Mouse (Mus musculus) forebrain, embryonic 12.5 days (tissue): Measurements from ENCODE around the gene Nfkbiz. TPM values are rescaled to one million over a fixed set of nuclear protein-coding genes. Genes with fewer than 3 reads are reported as not detected.

Source experiments
- ATAC-seq: fragments of 200-750 bp; cut with Nextera tagmentation; 2 replicates; pipeline ENCODE4 v1.8.0; 2017; ENCODE audit warnings: moderate TSS enrichment; ENCODE audit not compliant: low FRiP score
- H3K27ac ChIP-seq: fragments of 300-500 bp; sonication (generic); 2 replicates; pipeline ENCODE4 v1.5.1; 2016; ENCODE audit warnings: mild to moderate bottlenecking
- H3K27me3 ChIP-seq: fragments of 300-500 bp; sonication (generic); 2 replicates; pipeline ENCODE4 v1.6.1; 2016; ENCODE audit warnings: mild to moderate bottlenecking
- H3K36me3 ChIP-seq: fragments of 300-500 bp; sonication (generic); replicated peaks from 2 replicates; pipeline ENCODE4 v1.6.1; 2016; ENCODE audit warnings: mild to moderate bottlenecking
- H3K4me1 ChIP-seq: fragments of 300-500 bp; sonication (generic); 2 replicates; pipeline ENCODE4 v1.6.1; 2016
- H3K4me2 ChIP-seq: fragments of 300-500 bp; sonication (generic); 2 replicates; pipeline ENCODE4 v1.6.1; 2016; ENCODE audit warnings: mild to moderate bottlenecking, moderate library complexity
- H3K4me3 ChIP-seq: fragments of 300-500 bp; sonication (generic); replicated peaks from 2 replicates; pipeline ENCODE4 v1.5.1; 2016; ENCODE audit warnings: mild to moderate bottlenecking
- H3K9ac ChIP-seq: fragments of 300-500 bp; sonication (generic); 2 replicates; pipeline ENCODE4 v1.6.1; 2016; ENCODE audit warnings: mild to moderate bottlenecking
- H3K9me3 ChIP-seq: fragments of 300-500 bp; sonication (generic); 2 replicates; pipeline ENCODE4 v1.6.1; 2016
- WGBS: fragments of 180-500 bp; shearing (Covaris S2); methylation state at CpG from one replicate; pipeline ENCODE4 v1.1.7; 2016; 5-methylcytosine and 5-hydroxymethylcytosine counted together
- polyA plus RNA-seq: library from polyadenylated mRNA; unstranded; fragments of >200 nt; fragmentation: Nextera tagmentation; extraction: Ambion mirVana; gene quantifications from 2 replicates; pipeline ENCODE4 v1.2.1, GENCODE M21; 2016

The Nfkbiz gene
- polyA plus RNA-seq, 1 experiment from 2014 or later: 1.8 TPM

DNA sequence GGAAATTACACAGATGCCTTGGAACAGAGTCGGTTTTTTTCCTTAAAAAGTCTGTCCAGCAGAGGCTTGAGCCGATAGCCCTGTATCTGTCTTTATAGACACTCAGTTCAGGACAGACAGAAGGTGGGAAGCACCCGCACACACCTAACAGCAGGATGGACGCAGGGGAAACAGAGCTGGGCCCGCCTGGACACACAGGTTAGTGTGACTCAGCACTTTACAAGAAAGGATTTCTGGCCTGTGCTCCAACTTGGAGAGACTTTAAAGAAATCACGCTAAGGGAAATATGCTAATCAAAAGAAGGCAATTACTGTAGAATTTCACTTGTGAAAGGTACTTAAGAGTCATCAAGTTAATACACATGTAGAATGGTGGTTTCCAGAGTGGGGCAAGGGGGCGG lies 54.3 kb downstream of the Nfkbiz start:
- Histone ChIP-seq H3K4me3 (no peak overlapping the region), H3K9ac (no peak overlapping the region), H3K4me2 (no peak overlapping the region), H3K9me3 (no peaks in the 10 kb centered on the region), H3K4me1 (no peaks in the 10 kb centered on the region), H3K27me3 (no peaks in the 10 kb centered on the region), H3K27ac (no peak overlapping the region), H3K36me3 (no peaks in the 10 kb centered on the region)
- ATAC-seq: no peak
- WGBS: 79% methylated on average over 7 of the region's 7 CpGs

DNA sequence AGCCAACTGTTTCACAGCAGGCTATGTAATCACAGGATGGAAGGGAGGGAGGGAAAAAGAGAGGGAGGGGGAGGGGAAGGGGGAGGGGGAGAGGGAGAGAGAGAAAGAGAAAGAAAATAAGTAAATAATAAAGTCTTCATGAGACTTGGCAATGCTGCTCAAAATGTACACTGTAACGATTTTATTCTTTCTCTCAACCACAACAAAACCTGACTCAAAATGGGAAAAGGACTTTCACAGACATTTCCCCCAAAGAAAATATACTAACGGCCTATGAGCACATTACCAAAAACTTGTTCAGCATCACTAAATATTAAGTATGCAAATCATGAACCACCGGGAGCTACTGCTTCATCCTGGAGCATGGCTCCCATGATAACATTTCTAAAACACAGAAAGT lies 54.8 kb downstream of the Nfkbiz start:
- Histone ChIP-seq H3K4me1 (no peaks in the 10 kb centered on the region), H3K27me3 (no peaks in the 10 kb centered on the region), H3K27ac (no peak overlapping the region), H3K4me3 (no peak overlapping the region), H3K9me3 (no peaks in the 10 kb centered on the region), H3K36me3 (no peaks in the 10 kb centered on the region), H3K9ac (no peak overlapping the region), H3K4me2 (no peak overlapping the region)
- no peak for ATAC-seq
- WGBS: 88% methylated on average over 3 of the region's 3 CpGs

DNA sequence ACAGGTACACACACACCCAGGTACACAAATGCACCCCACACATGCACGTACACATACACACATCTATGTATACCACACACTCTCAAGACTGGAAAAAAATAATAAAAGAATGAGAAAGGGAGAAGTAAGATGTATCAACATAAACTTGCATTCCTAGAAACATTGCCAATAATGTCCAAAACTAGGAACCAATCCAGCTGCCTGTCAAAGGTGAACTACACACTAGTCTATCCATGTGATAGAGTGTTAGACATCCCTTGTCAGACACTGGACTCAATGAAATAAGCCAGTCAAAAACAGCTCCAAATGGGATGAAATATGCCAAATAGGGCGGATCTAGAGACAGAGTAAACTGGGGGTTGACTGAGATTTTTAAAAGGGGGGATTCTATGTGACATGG lies 55.8 kb downstream of the Nfkbiz start:
- Histone ChIP-seq H3K9me3 (no peaks in the 10 kb centered on the region), H3K9ac (no peak overlapping the region), H3K4me1 (no peaks in the 10 kb centered on the region), H3K4me2 (no peak overlapping the region), H3K27ac (no peak overlapping the region), H3K36me3 (no peaks in the 10 kb centered on the region), H3K27me3 (no peaks in the 10 kb centered on the region), H3K4me3 (no peak overlapping the region)
- ATAC-seq: no peak
- WGBS: 95% methylated on average over 2 of the region's 2 CpGs

DNA sequence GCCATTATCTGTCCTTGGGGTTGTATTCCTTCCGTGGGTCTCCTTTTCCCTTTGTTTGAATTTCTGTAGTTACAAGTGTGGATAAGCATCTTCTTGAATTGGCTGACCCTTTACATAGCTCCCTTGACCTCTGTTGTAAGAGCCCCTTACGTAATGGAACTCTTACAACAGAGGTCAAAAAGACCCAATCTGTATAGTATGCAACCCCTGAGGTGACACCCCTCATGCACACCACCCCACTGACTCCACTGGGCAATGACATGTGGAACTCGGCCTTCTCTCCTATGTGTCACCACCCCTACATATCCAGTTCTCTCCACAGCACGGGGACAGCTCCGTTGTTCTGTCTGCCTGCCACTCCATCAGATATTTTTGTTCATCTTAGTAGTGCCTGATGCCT lies 56.9 kb downstream of the Nfkbiz start:
- WGBS: 63% methylated on average over 5 of the region's 5 CpGs

DNA sequence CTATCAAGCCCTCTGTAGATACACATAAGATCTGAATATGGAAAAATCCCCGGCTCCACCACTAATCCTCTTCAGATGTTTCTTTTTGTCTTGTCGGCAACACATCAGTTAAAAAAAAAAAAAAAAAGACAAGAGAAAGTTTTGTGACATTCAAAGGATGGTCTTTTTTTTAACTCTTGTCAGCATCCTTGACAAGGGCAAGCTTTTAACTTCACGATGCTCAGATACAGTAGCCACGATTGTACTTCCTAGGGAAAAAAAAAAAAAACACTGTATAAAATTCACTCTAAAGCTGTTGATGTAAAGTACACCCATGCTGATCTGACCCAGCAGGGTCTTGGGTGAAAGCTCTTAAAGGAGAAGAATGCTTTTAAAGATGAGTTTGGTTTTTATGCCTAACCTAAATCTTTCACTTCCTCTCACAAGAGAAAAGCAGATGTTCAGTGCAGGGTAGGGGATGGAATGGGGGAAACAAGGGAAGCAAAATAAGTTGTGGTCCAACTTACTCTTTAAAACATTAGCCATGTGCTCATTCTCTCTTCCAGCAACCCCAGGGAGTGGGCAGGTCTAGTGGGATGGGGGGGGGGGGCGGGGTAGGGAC lies 57.6 kb downstream of the Nfkbiz start:
- H3K27ac ChIP-seq: no peak overlapping the region
- no peak for ATAC-seq
- no peaks in the 10 kb centered on the region for H3K36me3 ChIP-seq
- H3K4me3 ChIP-seq: no peak overlapping the region
- no peaks in the 10 kb centered on the region for H3K27me3 ChIP-seq
- H3K4me2 ChIP-seq: no peak overlapping the region
- no peaks in the 10 kb centered on the region for H3K4me1 ChIP-seq
- no peaks in the 10 kb centered on the region for H3K9me3 ChIP-seq
- 70% methylated on average over 5 of the region's 5 CpGs for WGBS
- no peak overlapping the region for H3K9ac ChIP-seq

More for the DNA sequence above, 56.9 kb downstream of the Nfkbiz start:
- H3K36me3 ChIP-seq: no peaks in the 10 kb centered on the region
- no peak overlapping the region for H3K27ac ChIP-seq
- no peak overlapping the region for H3K4me2 ChIP-seq
- no peak overlapping the region for H3K9ac ChIP-seq
- H3K27me3 ChIP-seq: no peaks in the 10 kb centered on the region
- ATAC-seq: no peak
- H3K4me3 ChIP-seq: no peak overlapping the region
- H3K9me3 ChIP-seq: no peaks in the 10 kb centered on the region
- H3K4me1 ChIP-seq: no peaks in the 10 kb centered on the region

DNA sequence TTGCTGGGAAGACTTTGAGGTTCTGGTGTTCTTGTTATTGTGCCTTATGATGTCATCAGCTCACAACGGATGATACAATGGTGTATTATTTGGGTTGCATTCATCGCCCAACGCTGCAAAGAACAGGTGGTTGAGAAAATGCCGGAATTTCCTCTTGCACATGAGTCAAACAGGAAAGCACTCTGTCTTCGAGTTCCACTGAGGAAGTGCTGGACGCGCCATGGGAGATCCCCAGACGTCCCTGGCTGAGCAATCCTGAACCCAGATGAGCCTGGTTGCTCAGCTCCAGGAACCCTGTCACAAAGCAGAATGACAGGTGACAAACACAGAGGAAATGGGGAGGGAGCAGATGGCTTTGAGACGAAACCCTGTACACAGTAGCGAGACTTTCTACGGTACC lies 62.4 kb downstream of the Nfkbiz start:
- H3K4me2 ChIP-seq: no peak overlapping the region
- H3K9me3 ChIP-seq: no peaks in the 10 kb centered on the region
- no peaks in the 10 kb centered on the region for H3K4me1 ChIP-seq
- H3K27me3 ChIP-seq: no peaks in the 10 kb centered on the region
- no peak overlapping the region for H3K4me3 ChIP-seq
- H3K27ac ChIP-seq: no peak overlapping the region
- no peak for ATAC-seq
- WGBS: 82% methylated on average over 11 of the region's 11 CpGs
- no peak overlapping the region for H3K9ac ChIP-seq
- H3K36me3 ChIP-seq: no peaks in the 10 kb centered on the region

DNA sequence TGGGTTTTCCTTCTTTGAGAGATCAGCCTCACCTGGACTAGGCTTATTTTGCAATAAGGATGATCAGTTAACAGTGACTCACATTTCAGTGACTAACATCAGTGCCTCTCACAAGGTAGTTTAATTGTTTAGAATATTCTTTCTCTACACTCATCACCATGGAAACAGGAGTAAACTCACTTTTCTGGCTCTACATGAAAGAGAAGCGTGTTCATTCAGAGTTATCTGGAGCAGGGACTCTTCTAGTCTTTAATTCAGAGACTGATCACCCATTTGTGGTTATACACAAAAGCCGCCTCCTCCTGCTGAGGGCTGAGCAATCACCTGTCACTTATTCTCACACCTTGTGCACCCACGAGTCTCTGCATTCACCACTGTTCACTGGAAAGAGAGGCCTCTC lies 68.5 kb downstream of the Nfkbiz start:
- H3K36me3 ChIP-seq: no peaks in the 10 kb centered on the region
- H3K27ac ChIP-seq: no peak overlapping the region
- H3K4me3 ChIP-seq: no peak overlapping the region
- ATAC-seq: no peak
- H3K9ac ChIP-seq: no peak overlapping the region
- H3K27me3 ChIP-seq: no peaks in the 10 kb centered on the region
- 73% methylated on average over 3 of the region's 3 CpGs for WGBS
- no peaks in the 10 kb centered on the region for H3K4me1 ChIP-seq
- H3K4me2 ChIP-seq: no peak overlapping the region
- no peaks in the 10 kb centered on the region for H3K9me3 ChIP-seq

Other genes starting within 250 kb of the Nfkbiz start
- gene Nxpe3, start 56.4 kb upstream of the Nfkbiz start, polyA plus RNA-seq: 0.87 and 0.93 TPM in 2 replicates
- 19.9 and 22.9 TPM in 2 replicates for gene Cep97, start 96.0 kb upstream of the Nfkbiz start, polyA plus RNA-seq
- gene Rpl24, start 127.4 kb upstream of the Nfkbiz start, polyA plus RNA-seq: 711 and 747 TPM in 2 replicates
- gene Zbtb11, start 135.0 kb upstream of the Nfkbiz start, polyA plus RNA-seq: 19.6 and 20.4 TPM in 2 replicates
- 316 and 329 TPM in 2 replicates for gene Pcnp, start 190.8 kb upstream of the Nfkbiz start, polyA plus RNA-seq
- 29.5 and 31.0 TPM in 2 replicates for gene Trmt10c, start 198.9 kb upstream of the Nfkbiz start, polyA plus RNA-seq
- gene Senp7, start 209.4 kb upstream of the Nfkbiz start, polyA plus RNA-seq: 43.8 and 49.2 TPM in 2 replicates